In the genomic region with DNA sequence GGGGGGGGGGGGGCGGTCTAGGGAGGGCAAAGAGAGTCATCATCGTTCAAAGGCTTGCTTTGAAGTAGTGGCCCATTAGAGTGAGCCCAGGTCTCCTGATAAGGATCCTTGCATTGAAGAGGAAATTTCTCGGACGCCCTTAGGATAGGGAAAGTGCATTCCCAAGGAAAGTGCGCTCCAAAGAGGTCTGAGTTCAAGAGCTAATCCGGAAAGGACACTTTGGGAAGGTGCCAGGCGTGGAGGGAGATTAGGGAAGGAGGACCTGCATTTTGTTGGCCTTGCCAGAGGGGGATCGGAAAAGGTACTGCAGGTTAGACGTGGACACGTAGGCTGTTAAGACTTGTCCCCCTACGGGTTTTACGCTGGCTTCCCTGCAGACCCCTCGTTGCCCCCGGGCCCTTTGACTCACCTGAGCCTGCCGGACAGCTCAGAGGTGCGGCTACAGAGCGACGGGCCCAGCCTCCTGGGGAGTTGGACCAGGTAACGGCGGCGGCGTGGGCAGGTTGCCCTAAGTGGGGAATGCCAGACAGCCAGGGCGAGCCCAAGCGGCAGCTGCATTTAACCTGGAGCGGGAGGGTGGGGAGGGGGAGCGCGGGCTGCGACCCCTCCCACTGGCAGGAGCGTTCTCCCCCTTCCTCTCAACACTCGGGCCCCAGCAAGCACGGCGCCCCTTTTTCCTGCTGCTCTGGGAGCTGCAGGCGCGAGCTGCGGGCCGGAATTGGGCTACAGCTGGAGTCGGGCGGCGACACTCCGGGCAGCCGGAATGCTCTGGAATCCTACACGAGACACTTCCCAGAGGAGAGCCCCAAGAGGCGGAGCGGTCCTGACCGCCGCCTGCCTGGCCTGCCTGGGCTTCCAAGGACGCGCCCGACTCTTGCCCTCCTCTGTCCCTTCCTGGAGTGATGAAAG, we compare ENCODE assay signal across 7 mouse cellular contexts. TPM values are rescaled to one million over a fixed set of nuclear protein-coding genes. Genes with fewer than 3 reads are reported as not detected.
A peak's percentile ranks its signal among the peaks of the same experiment; 100 is the strongest.
DNase-seq lines count a peak whose midpoint lies in the region; ATAC-seq and TF ChIP-seq lines count a peak whose summit lies in the region.

No protein-coding gene starts in this region.

- H3K27me3 ChIP-seq in embryonic facial prominence, embryonic 14.5 days (replicated peaks; ENCODE audit: control insufficient read depth, insufficient read depth, low read length) = peaks cover 99% of the 10 kb centered on the region
- H3K27me3 ChIP-seq in heart, adult 2 months (ENCODE audit: control insufficient read depth, insufficient read depth, low read length) = peaks cover 8% of the 10 kb centered on the region
- peaks cover 75% of the 10 kb centered on the region for H3K27me3 ChIP-seq in intestine, postnatal 0 days (replicated peaks; ENCODE audit: control insufficient read depth, insufficient read depth, low read length)
- H3K27me3 ChIP-seq in liver, embryonic 16.5 days (ENCODE audit: control insufficient read depth, insufficient read depth, low read depth, low read length) = peaks cover 92% of the 10 kb centered on the region

- peak overlapping the region; percentile 72 for H3K4me2 ChIP-seq in embryonic facial prominence, embryonic 14.5 days (ENCODE audit: low read depth, low read length)
- H3K4me2 ChIP-seq in intestine, postnatal 0 days (replicated peaks; ENCODE audit: low read depth) = peak overlapping the region; percentile 66
- peak overlapping the region; percentile 9; the same call in 1 of the 2 replicates for H3K4me2 ChIP-seq in liver, embryonic 16.5 days (ENCODE audit: low read depth, low read length)

- H3K79me2 ChIP-seq in heart, adult 2 months (replicated peaks; ENCODE audit: control insufficient read depth, insufficient read depth, low read length) = no peaks in the 10 kb centered on the region

- H3K4me3 ChIP-seq in embryonic facial prominence, embryonic 14.5 days (ENCODE audit: low read depth, low read length) = peak overlapping the region; percentile 45
- H3K4me3 ChIP-seq in heart, adult 2 months = peak overlapping the region; percentile 43
- H3K4me3 ChIP-seq in intestine, postnatal 0 days (ENCODE audit: low read depth, low read length) = peak overlapping the region; percentile 36
- no peak overlapping the region for H3K4me3 ChIP-seq in liver, embryonic 16.5 days (ENCODE audit: low read depth, low read length)
- H3K4me3 ChIP-seq in olfactory bulb, adult 2 months (ENCODE audit: insufficient read depth, low read depth, low read length) = peak overlapping the region; percentile 18

- no peak for ATAC-seq in embryonic facial prominence, embryonic 14.5 days (ENCODE audit: low read depth)
- no peak for ATAC-seq in intestine, postnatal 0 days
- ATAC-seq in liver, embryonic 16.5 days (ENCODE audit: low read depth) = no peak

- TF ChIP-seq EP300 in heart, adult 2 months (IDR thresholded peaks at IDR 0.05; ENCODE audit: insufficient read depth, low read depth, low read length) = no peak

- H3K9me3 ChIP-seq in embryonic facial prominence, embryonic 14.5 days (ENCODE audit: control insufficient read depth, low read length) = no peaks in the 10 kb centered on the region
- H3K9me3 ChIP-seq in intestine, postnatal 0 days (ENCODE audit: control insufficient read depth) = no peaks in the 10 kb centered on the region
- no peaks in the 10 kb centered on the region for H3K9me3 ChIP-seq in liver, embryonic 16.5 days (replicated peaks; ENCODE audit: control insufficient read depth, low read length)

- H3K9ac ChIP-seq in embryonic facial prominence, embryonic 14.5 days (ENCODE audit: low read depth, low read length) = peak overlapping the region; percentile 55
- peak overlapping the region; percentile 33 for H3K9ac ChIP-seq in heart, adult 2 months (ENCODE audit: low read depth, low read length)
- H3K9ac ChIP-seq in intestine, postnatal 0 days (ENCODE audit: low read depth, low read length) = peak overlapping the region; percentile 26; the same call in 1 of the 2 replicates
- H3K9ac ChIP-seq in liver, embryonic 16.5 days (ENCODE audit: low read depth, low read length) = no peak overlapping the region

- H3K4me1 ChIP-seq in embryonic facial prominence, embryonic 14.5 days (ENCODE audit: control insufficient read depth, insufficient read depth, low read length) = peaks cover 14% of the 10 kb centered on the region
- peaks cover 2% of the 10 kb centered on the region; the same call in 1 of the 2 replicates for H3K4me1 ChIP-seq in heart, adult 2 months (ENCODE audit: control insufficient read depth, insufficient read depth, low read length)
- peaks cover 4% of the 10 kb centered on the region; the same call in 1 of the 2 replicates for H3K4me1 ChIP-seq in intestine, postnatal 0 days (replicated peaks; ENCODE audit: control insufficient read depth, insufficient read depth, low read length)
- H3K4me1 ChIP-seq in liver, embryonic 16.5 days (ENCODE audit: control insufficient read depth, low read depth, low read length) = no peaks in the 10 kb centered on the region
- H3K4me1 ChIP-seq in olfactory bulb, adult 2 months (ENCODE audit: control insufficient read depth, insufficient read depth, low read length) = peaks cover 30% of the 10 kb centered on the region

- WGBS in embryonic facial prominence, embryonic 14.5 days = 1% methylated on average over 36 of the region's 49 CpGs
- 2% methylated on average over 45 of the region's 49 CpGs for WGBS in heart, adult 2 months
- whole genome bisulfite sequencing in intestine, postnatal 0 days = 5% methylated on average over 49 of the region's 49 CpGs
- 2% methylated on average over 48 of the region's 49 CpGs for WGBS in liver, embryonic 16.5 days (ENCODE audit: insufficient replicate concordance)
- WGBS in olfactory bulb, adult 2 months = 7% methylated on average over 49 of the region's 49 CpGs

- intact Hi-C loops in heart, adult 2 months (cut with DNase I) = loop anchor here (10.0 kb wide), 1 partner anchor 270 kb away; no protein-coding TSS in a partner anchor

- DNase-seq in embryonic facial prominence, embryonic 14.5 days (ENCODE audit: low spot score) = peak; percentile 55
- DNase-seq in heart, adult 2 months = peak; percentile 70 to 71
- DNase-seq in cerebellum, adult 11-12 months = no peak
- DNase-seq in layer of hippocampus, adult 18-20 months (ENCODE audit: low spot score in 2 of 2) = no peak

- TF ChIP-seq POLR2A in heart, adult 2 months (IDR thresholded peaks at IDR 0.05; ENCODE audit: insufficient read depth, low read depth, low read length) = no peak
- TF ChIP-seq POLR2A in olfactory bulb, adult 2 months (IDR thresholded peaks at IDR 0.05; ENCODE audit: insufficient read depth, low read depth, low read length) = no peak

- H3K27ac ChIP-seq in embryonic facial prominence, embryonic 14.5 days (replicated peaks; ENCODE audit: low read depth, low read length) = peak overlapping the region; percentile 70
- no peak overlapping the region for H3K27ac ChIP-seq in heart, adult 2 months
- 0 out of 2 replicates have a peak overlapping the region, but pooled peaks have one; percentile 28 for H3K27ac ChIP-seq in intestine, postnatal 0 days (ENCODE audit: low read depth, low read length)
- H3K27ac ChIP-seq in liver, embryonic 16.5 days (ENCODE audit: low read length) = no peak overlapping the region
- H3K27ac ChIP-seq in olfactory bulb, adult 2 months (ENCODE audit: insufficient read depth, low read depth, low read length) = no peak overlapping the region

- TF ChIP-seq CTCF in heart, adult 2 months (IDR thresholded peaks at IDR 0.05) = no peak
- TF ChIP-seq CTCF in intestine, postnatal 0 days (IDR thresholded peaks at IDR 0.05; ENCODE audit: low read depth) = 0 out of 2 replicates have a peak, but pooled peaks have one; percentile 1
- TF ChIP-seq CTCF in olfactory bulb, adult 2 months (IDR thresholded peaks at IDR 0.05; ENCODE audit: insufficient read depth, low read depth, low read length) = no peak

- no peaks in the 10 kb centered on the region for H3K36me3 ChIP-seq in embryonic facial prominence, embryonic 14.5 days (ENCODE audit: control insufficient read depth, insufficient read depth, low read length)
- H3K36me3 ChIP-seq in heart, adult 2 months (ENCODE audit: control insufficient read depth, insufficient read depth, low read length) = no peaks in the 10 kb centered on the region
- H3K36me3 ChIP-seq in intestine, postnatal 0 days (ENCODE audit: control insufficient read depth, insufficient read depth) = no peaks in the 10 kb centered on the region
- H3K36me3 ChIP-seq in liver, embryonic 16.5 days (ENCODE audit: control insufficient read depth, insufficient read depth) = no peaks in the 10 kb centered on the region

RNA-seq across cellular contexts. Expression of a gene that starts 0.6 kb away (rescaled TPM):
- polyA plus RNA-seq in embryonic facial prominence, embryonic 14.5 days (2014; fragmentation: Nextera tagmentation; extraction: Ambion mirVana) = 15.6 and 20.6 TPM in 2 replicates
- under 1 TPM; 0.26 to 0.43 TPM for total RNA-seq in heart, adult 2 months (2021)
- 0.70 and 0.82 TPM in 2 replicates for polyA plus RNA-seq in heart, adult 2 months (2012; rRNA removed)
- polyA plus RNA-seq in intestine, postnatal 0 days (2015; fragmentation: Nextera tagmentation; extraction: Ambion mirVana) = 1.9 and 2.4 TPM in 2 replicates
- 0.09 and 0.12 TPM in 2 replicates for polyA plus RNA-seq in liver, embryonic 16.5 days (2015; fragmentation: Nextera tagmentation; extraction: Ambion mirVana)
- not detected in 2 replicates for polyA plus RNA-seq in olfactory bulb, adult 2 months (2012; ENCODE audit: insufficient read depth, insufficient read length, low replicate concordance, missing spikeins)
- total RNA-seq in layer of hippocampus, adult 18-20 months (2021) = 10 to 100 TPM; 11.0 to 11.2 TPM

RNA-seq across cellular contexts. Expression of a gene that starts 1.4 kb away (rescaled TPM):
- 0.42 and 0.52 TPM in 2 replicates for polyA plus RNA-seq in embryonic facial prominence, embryonic 14.5 days (2014; fragmentation: Nextera tagmentation; extraction: Ambion mirVana)
- total RNA-seq in heart, adult 2 months (2021) = not detected
- 0.03 and 0.18 TPM in 2 replicates for polyA plus RNA-seq in heart, adult 2 months (2012; rRNA removed)
- 0.12 and 0.16 TPM in 2 replicates for polyA plus RNA-seq in intestine, postnatal 0 days (2015; fragmentation: Nextera tagmentation; extraction: Ambion mirVana)
- polyA plus RNA-seq in liver, embryonic 16.5 days (2015; fragmentation: Nextera tagmentation; extraction: Ambion mirVana) = 0.14 and 0.89 TPM in 2 replicates
- polyA plus RNA-seq in olfactory bulb, adult 2 months (2012; ENCODE audit: insufficient read depth, insufficient read length, low replicate concordance, missing spikeins) = not detected in 2 replicates
- total RNA-seq in layer of hippocampus, adult 18-20 months (2021) = under 1 TPM; 0.38 to 0.42 TPM

RNA-seq across cellular contexts. Expression of a gene that starts 15.4 kb away (rescaled TPM):
- 1.3 and 2.1 TPM in 2 replicates for polyA plus RNA-seq in embryonic facial prominence, embryonic 14.5 days (2014; fragmentation: Nextera tagmentation; extraction: Ambion mirVana)
- 10 to 100 TPM; 10.9 to 26.4 TPM for total RNA-seq in heart, adult 2 months (2021)
- polyA plus RNA-seq in heart, adult 2 months (2012; rRNA removed) = 3.1 and 8.3 TPM in 2 replicates
- 82.5 and 95.0 TPM in 2 replicates for polyA plus RNA-seq in intestine, postnatal 0 days (2015; fragmentation: Nextera tagmentation; extraction: Ambion mirVana)
- polyA plus RNA-seq in liver, embryonic 16.5 days (2015; fragmentation: Nextera tagmentation; extraction: Ambion mirVana) = 22.6 and 26.6 TPM in 2 replicates
- not detected in 2 replicates for polyA plus RNA-seq in olfactory bulb, adult 2 months (2012; ENCODE audit: insufficient read depth, insufficient read length, low replicate concordance, missing spikeins)
- under 1 TPM; 0.61 to 0.77 TPM for total RNA-seq in layer of hippocampus, adult 18-20 months (2021)

RNA-seq across cellular contexts. Expression of a gene that starts 39.4 kb away (rescaled TPM):
- polyA plus RNA-seq in embryonic facial prominence, embryonic 14.5 days (2014; fragmentation: Nextera tagmentation; extraction: Ambion mirVana) = 57.1 and 58.4 TPM in 2 replicates
- total RNA-seq in heart, adult 2 months (2021) = 10 to 100 TPM; 20.2 to 26.0 TPM
- polyA plus RNA-seq in heart, adult 2 months (2012; rRNA removed) = 14.7 and 15.5 TPM in 2 replicates
- polyA plus RNA-seq in intestine, postnatal 0 days (2015; fragmentation: Nextera tagmentation; extraction: Ambion mirVana) = 92.0 and 103 TPM in 2 replicates
- 70.1 and 72.5 TPM in 2 replicates for polyA plus RNA-seq in liver, embryonic 16.5 days (2015; fragmentation: Nextera tagmentation; extraction: Ambion mirVana)
- polyA plus RNA-seq in olfactory bulb, adult 2 months (2012; ENCODE audit: insufficient read depth, insufficient read length, low replicate concordance, missing spikeins) = 124 TPM in 1 of 2 replicates, not detected in the other
- total RNA-seq in layer of hippocampus, adult 18-20 months (2021) = 100 to 1,000 TPM; 122 to 140 TPM

RNA-seq across cellular contexts. Expression of a gene that starts 52.4 kb away (rescaled TPM):
- polyA plus RNA-seq in embryonic facial prominence, embryonic 14.5 days (2014; fragmentation: Nextera tagmentation; extraction: Ambion mirVana) = 63.3 and 68.3 TPM in 2 replicates
- 10 to 100 TPM; 21.1 to 26.4 TPM for total RNA-seq in heart, adult 2 months (2021)
- polyA plus RNA-seq in heart, adult 2 months (2012; rRNA removed) = 52.0 and 55.0 TPM in 2 replicates
- 58.7 and 62.3 TPM in 2 replicates for polyA plus RNA-seq in intestine, postnatal 0 days (2015; fragmentation: Nextera tagmentation; extraction: Ambion mirVana)
- polyA plus RNA-seq in liver, embryonic 16.5 days (2015; fragmentation: Nextera tagmentation; extraction: Ambion mirVana) = 24.5 and 24.8 TPM in 2 replicates
- polyA plus RNA-seq in olfactory bulb, adult 2 months (2012; ENCODE audit: insufficient read depth, insufficient read length, low replicate concordance, missing spikeins) = not detected in 2 replicates
- total RNA-seq in layer of hippocampus, adult 18-20 months (2021) = 10 to 100 TPM; 37.9 to 39.9 TPM

Comparison
In these comparisons a context has a peak if more than half of its experiments do, and no peak if none do; other contexts are left out.
1. DNase-seq: peak in embryonic facial prominence, embryonic 14.5 days (single experiment) and heart, adult 2 months (2 of 2); none in cerebellum, adult 11-12 months (single experiment) and layer of hippocampus, adult 18-20 months (0 of 2).
2. H3K27ac ChIP-seq: peak in embryonic facial prominence, embryonic 14.5 days (single experiment) and intestine, postnatal 0 days (single experiment); none in heart, adult 2 months (single experiment), liver, embryonic 16.5 days (single experiment) and olfactory bulb, adult 2 months (single experiment).
3. H3K4me2 ChIP-seq: peak in every context shown above with its lines; median percentile 72 in embryonic facial prominence, embryonic 14.5 days; 66 in intestine, postnatal 0 days; 9 in liver, embryonic 16.5 days.